7 mouse cellular contexts compared by ENCODE assay signal in genomic region chr6:34875966-34876834, GRCm38 (mm10). TPM values are rescaled to one million over a fixed set of nuclear protein-coding genes. Genes with fewer than 3 reads are reported as not detected.
DNase-seq lines count a peak whose midpoint lies in the region; ATAC-seq lines count a peak whose summit lies in the region.

No protein-coding gene starts in this region.

- peak overlapping the region; percentile 69; the same call in 1 of the 2 replicates for H3K4me2 ChIP-seq in neural tube, embryonic 11.5 days (ENCODE audit: low read depth)
- peak overlapping the region; percentile 79 for H3K4me2 ChIP-seq in limb, embryonic 12.5 days
- H3K4me2 ChIP-seq in midbrain, embryonic 15.5 days: peak overlapping the region; percentile 53; the same call in 1 of the 2 replicates

- no peaks in the 10 kb centered on the region for H3K9me3 ChIP-seq in neural tube, embryonic 11.5 days (ENCODE audit: control insufficient read depth, low read length)
- H3K9me3 ChIP-seq in erythroblast, embryonic 14.5 days (ENCODE audit: control insufficient read depth, low read length): no peaks in the 10 kb centered on the region
- no peaks in the 10 kb centered on the region for H3K9me3 ChIP-seq in limb, embryonic 12.5 days
- H3K9me3 ChIP-seq in midbrain, embryonic 15.5 days: no peaks in the 10 kb centered on the region

- H3K27me3 ChIP-seq in neural tube, embryonic 11.5 days (ENCODE audit: control insufficient read depth, insufficient read depth, low read length): no peaks in the 10 kb centered on the region
- no peaks in the 10 kb centered on the region for H3K27me3 ChIP-seq in erythroblast, embryonic 14.5 days (ENCODE audit: control insufficient read depth)
- H3K27me3 ChIP-seq in limb, embryonic 12.5 days: no peaks in the 10 kb centered on the region
- H3K27me3 ChIP-seq in midbrain, embryonic 15.5 days (replicated peaks): no peaks in the 10 kb centered on the region

- H3K9ac ChIP-seq in neural tube, embryonic 11.5 days (ENCODE audit: low read length): no peak overlapping the region
- no peak overlapping the region; the same call in 1 of the 2 replicates for H3K9ac ChIP-seq in limb, embryonic 12.5 days (replicated peaks)
- no peak overlapping the region for H3K9ac ChIP-seq in midbrain, embryonic 15.5 days

- peak; percentile 10 for DNase-seq in neural tube, embryonic 11.5 days (ENCODE audit: low spot score)
- DNase-seq in neural tube, embryonic 10.5 days (ENCODE audit: extremely low spot score, low spot score): no peak
- no peak for DNase-seq in left cerebral cortex, postnatal 4 days
- DNase-seq in layer of hippocampus, adult 9-11 months: no peak

- no peaks in the 10 kb centered on the region for H3K36me3 ChIP-seq in neural tube, embryonic 11.5 days (ENCODE audit: control insufficient read depth, insufficient read depth, low read length)
- H3K36me3 ChIP-seq in erythroblast, embryonic 14.5 days (ENCODE audit: control insufficient read depth): peaks cover 80% of the 10 kb centered on the region
- H3K36me3 ChIP-seq in limb, embryonic 12.5 days: peaks cover 36% of the 10 kb centered on the region
- 0 out of 2 replicates have a peak, but pooled peaks cover 4% of the 10 kb centered on the region for H3K36me3 ChIP-seq in midbrain, embryonic 15.5 days (replicated peaks)

- H3K4me1 ChIP-seq in neural tube, embryonic 11.5 days (ENCODE audit: control insufficient read depth, insufficient read depth, low read length): no peaks in the 10 kb centered on the region
- peaks cover 73% of the 10 kb centered on the region for H3K4me1 ChIP-seq in erythroblast, embryonic 14.5 days (ENCODE audit: control insufficient read depth)
- H3K4me1 ChIP-seq in limb, embryonic 12.5 days (replicated peaks): peaks cover 20% of the 10 kb centered on the region
- peaks cover 18% of the 10 kb centered on the region for H3K4me1 ChIP-seq in midbrain, embryonic 15.5 days

- H3K27ac ChIP-seq in neural tube, embryonic 11.5 days (ENCODE audit: low read depth, low read length): no peak overlapping the region
- H3K27ac ChIP-seq in limb, embryonic 12.5 days: no peak overlapping the region
- H3K27ac ChIP-seq in midbrain, embryonic 15.5 days: no peak overlapping the region

- 65% methylated on average over 12 of the region's 12 CpGs for WGBS in neural tube, embryonic 11.5 days
- 59% methylated on average over 12 of the region's 12 CpGs for whole genome bisulfite sequencing in limb, embryonic 12.5 days
- 64% methylated on average over 12 of the region's 12 CpGs for WGBS in midbrain, embryonic 15.5 days

- no peak for ATAC-seq in neural tube, embryonic 11.5 days (ENCODE audit: insufficient read depth, low FRiP score, low TSS enrichment)
- ATAC-seq in limb, embryonic 12.5 days (ENCODE audit: insufficient number of reproducible peaks, insufficient read depth, low FRiP score, low TSS enrichment, low read depth): no peak
- ATAC-seq in midbrain, embryonic 15.5 days (replicated peaks): no peak

- intact Hi-C loops in left cerebral cortex, postnatal 4 days (cut with DNase I): loop anchor here (5.0 kb wide), 1 partner anchor 364 kb away; no protein-coding TSS in a partner anchor

- peak overlapping the region; percentile 61; the same call in 1 of the 2 replicates for H3K4me3 ChIP-seq in neural tube, embryonic 11.5 days (ENCODE audit: low read depth, low read length)
- peak overlapping the region; percentile 72 for H3K4me3 ChIP-seq in erythroblast, embryonic 14.5 days (replicated peaks)
- peak overlapping the region; percentile 72; the same call in 1 of the 2 replicates for H3K4me3 ChIP-seq in limb, embryonic 12.5 days (replicated peaks)
- no peak overlapping the region for H3K4me3 ChIP-seq in midbrain, embryonic 15.5 days

RNA-seq across cellular contexts. Expression of gene Cyren, which starts 1.7 kb away (rescaled TPM):
- polyA plus RNA-seq in neural tube, embryonic 11.5 days (2014; fragmentation: Nextera tagmentation; extraction: Ambion mirVana): 11.0 and 13.3 TPM in 2 replicates
- 0.88 and 1.4 TPM in 2 replicates for polyA plus RNA-seq in erythroblast, embryonic 14.5 days (2012)
- polyA plus RNA-seq in limb, embryonic 12.5 days (2016; fragmentation: Nextera tagmentation; extraction: Ambion mirVana): 18.1 and 19.3 TPM in 2 replicates
- 10.6 and 11.3 TPM in 2 replicates for polyA plus RNA-seq in midbrain, embryonic 15.5 days (2015; fragmentation: Nextera tagmentation; extraction: Ambion mirVana)
- total RNA-seq in left cerebral cortex, postnatal 4 days (2021): 1 to 10 TPM; 5.3 to 5.7 TPM

RNA-seq across cellular contexts. Expression of gene Tmem140, which starts 13.3 kb away (rescaled TPM):
- 0.51 and 1.3 TPM in 2 replicates for polyA plus RNA-seq in neural tube, embryonic 11.5 days (2014; fragmentation: Nextera tagmentation; extraction: Ambion mirVana)
- polyA plus RNA-seq in erythroblast, embryonic 14.5 days (2012): 0.01 TPM in 1 of 2 replicates, not detected in the other
- 2.0 and 2.4 TPM in 2 replicates for polyA plus RNA-seq in limb, embryonic 12.5 days (2016; fragmentation: Nextera tagmentation; extraction: Ambion mirVana)
- 1.5 and 1.9 TPM in 2 replicates for polyA plus RNA-seq in midbrain, embryonic 15.5 days (2015; fragmentation: Nextera tagmentation; extraction: Ambion mirVana)
- 1 to 10 TPM in 1 of 2 experiments, under 1 TPM in 1; 0.84 to 1.4 TPM for total RNA-seq in left cerebral cortex, postnatal 4 days (2021)

RNA-seq across cellular contexts. Expression of gene Wdr91, which starts 34.5 kb away (rescaled TPM):
- polyA plus RNA-seq in neural tube, embryonic 11.5 days (2014; fragmentation: Nextera tagmentation; extraction: Ambion mirVana): 11.0 and 12.0 TPM in 2 replicates
- 6.8 and 7.5 TPM in 2 replicates for polyA plus RNA-seq in erythroblast, embryonic 14.5 days (2012)
- 13.9 and 15.3 TPM in 2 replicates for polyA plus RNA-seq in limb, embryonic 12.5 days (2016; fragmentation: Nextera tagmentation; extraction: Ambion mirVana)
- 15.5 and 16.1 TPM in 2 replicates for polyA plus RNA-seq in midbrain, embryonic 15.5 days (2015; fragmentation: Nextera tagmentation; extraction: Ambion mirVana)
- 10 to 100 TPM; 26.7 to 28.5 TPM for total RNA-seq in left cerebral cortex, postnatal 4 days (2021)

RNA-seq across cellular contexts. Expression of gene Stra8, which starts 43.8 kb away (rescaled TPM):
- 0.20 TPM in 1 of 2 replicates, not detected in the other for polyA plus RNA-seq in neural tube, embryonic 11.5 days (2014; fragmentation: Nextera tagmentation; extraction: Ambion mirVana)
- polyA plus RNA-seq in erythroblast, embryonic 14.5 days (2012): not detected in 2 replicates
- polyA plus RNA-seq in limb, embryonic 12.5 days (2016; fragmentation: Nextera tagmentation; extraction: Ambion mirVana): not detected in 2 replicates
- not detected in 2 replicates for polyA plus RNA-seq in midbrain, embryonic 15.5 days (2015; fragmentation: Nextera tagmentation; extraction: Ambion mirVana)
- not detected for total RNA-seq in left cerebral cortex, postnatal 4 days (2021)
